Mouse (Mus musculus): ENCODE results near the gene Krt26.

Krt26 gene

DNA sequence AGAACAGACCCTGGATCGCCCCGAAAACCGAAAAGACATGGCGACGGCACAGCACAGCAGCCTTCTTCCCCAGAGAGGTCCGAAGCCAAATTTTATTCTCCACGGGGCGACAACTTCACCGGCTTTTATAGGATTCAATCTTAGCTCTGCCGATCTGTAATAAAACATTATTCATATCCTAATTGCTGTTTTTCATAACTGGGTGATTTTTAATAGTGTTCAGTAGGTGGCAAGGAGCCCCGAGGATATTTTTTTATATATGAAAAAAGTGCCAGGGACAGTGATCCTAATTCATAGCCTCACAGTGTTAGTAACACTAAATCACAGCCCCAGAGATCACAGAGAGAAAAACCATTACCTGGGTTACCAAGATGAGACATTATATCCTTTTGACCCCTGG lies at the start of gene Krt26:
TSS of gene Krt26 (minus strand) at position 101 of the 400 bp plus-strand sequence.
- DNase-seq (ENCODE audit: low spot score in 2 of 2), result no peak

DNA sequence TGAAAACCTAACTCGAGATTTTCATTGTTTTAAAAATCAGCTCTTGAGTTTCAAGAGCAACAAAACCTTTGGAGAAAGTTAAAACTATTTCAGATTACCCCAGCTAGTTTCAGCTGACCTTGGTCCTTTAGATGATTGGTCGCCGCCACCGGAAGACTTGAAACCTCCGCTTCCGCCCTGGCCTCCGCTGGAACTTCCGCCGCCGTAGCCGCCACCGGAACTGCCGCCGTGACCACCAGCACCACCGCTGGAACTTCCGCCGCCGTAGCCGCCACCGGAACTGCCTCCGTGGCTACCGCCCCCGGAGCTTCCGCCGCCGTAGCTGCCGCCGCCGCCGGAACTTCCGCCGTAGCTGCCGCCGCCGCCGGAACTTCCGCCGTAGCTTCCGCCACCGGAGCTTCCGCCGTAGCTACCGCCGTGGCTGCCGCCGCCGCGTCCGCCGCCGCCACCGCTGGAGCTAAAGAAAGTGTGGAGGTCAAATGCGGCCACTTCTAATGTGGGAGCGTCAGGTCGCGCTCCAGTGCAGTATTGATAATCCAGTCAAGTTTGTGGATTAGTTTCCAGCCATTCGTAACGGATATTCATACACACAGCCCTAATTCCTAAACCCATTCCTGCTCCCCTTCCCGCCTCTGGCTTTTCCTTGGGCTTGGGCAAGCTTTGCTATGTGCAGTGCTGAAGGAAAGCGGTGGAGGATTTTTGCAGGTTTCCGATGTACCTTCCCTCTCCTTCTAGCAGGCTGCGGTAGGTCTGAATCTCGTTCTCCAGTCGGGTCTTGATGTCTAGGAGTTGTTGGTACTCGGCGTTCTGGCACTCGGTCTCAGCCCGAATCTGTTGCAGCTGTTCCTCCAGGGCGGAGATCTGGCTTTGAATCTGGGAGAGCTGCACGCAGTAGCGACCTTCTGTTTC lies 48.3 kb upstream of the Krt26 start:
- DNase-seq (ENCODE audit: low spot score in 2 of 2), result peak; percentile 84

DNA sequence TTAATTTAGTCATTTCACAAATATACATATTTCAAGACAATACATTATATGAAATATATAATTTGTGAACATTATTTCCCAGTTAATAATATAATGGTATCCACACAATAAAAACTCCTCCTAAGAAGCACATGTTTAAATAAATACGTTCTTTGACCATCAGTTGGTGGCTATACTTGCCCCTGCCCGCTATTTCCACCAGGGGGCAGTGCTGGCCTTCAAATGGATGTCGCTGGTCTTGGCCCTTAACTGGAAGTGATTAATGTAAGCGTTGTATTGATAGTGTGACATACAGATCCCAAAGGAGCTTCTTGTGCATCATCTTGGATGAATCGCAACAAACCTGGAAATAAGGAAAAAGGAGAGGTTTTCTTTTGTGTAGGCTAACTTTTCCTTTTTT lies 41.8 kb upstream of the Krt26 start:
- DNase-seq (ENCODE audit: low spot score in 2 of 2), result peak; percentile 59 to 74

DNA sequence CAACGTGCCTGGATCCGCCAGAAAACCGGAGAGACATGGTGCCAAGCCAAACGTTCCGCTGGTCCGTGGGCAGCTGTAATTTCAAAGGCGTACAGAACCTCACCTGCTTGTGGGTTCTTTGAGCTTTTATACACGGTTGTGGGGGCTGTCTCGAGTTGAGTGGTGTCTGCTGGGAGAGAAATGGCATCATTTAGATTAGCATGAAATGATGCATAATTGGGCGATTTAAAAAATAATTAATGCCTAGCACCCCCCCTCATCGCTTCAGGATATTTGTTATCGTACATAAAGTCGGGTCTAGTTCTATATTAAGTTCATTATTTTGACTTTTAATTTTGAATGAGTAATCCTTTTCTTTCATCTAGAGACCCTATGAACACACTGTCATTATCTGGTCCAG lies 37.0 kb upstream of the Krt26 start, which contains the start of gene Krt28:
TSS of gene Krt28 (minus strand) at position 101 of the 400 bp plus-strand sequence.
- DNase-seq (ENCODE audit: low spot score in 2 of 2), result no peak

DNA sequence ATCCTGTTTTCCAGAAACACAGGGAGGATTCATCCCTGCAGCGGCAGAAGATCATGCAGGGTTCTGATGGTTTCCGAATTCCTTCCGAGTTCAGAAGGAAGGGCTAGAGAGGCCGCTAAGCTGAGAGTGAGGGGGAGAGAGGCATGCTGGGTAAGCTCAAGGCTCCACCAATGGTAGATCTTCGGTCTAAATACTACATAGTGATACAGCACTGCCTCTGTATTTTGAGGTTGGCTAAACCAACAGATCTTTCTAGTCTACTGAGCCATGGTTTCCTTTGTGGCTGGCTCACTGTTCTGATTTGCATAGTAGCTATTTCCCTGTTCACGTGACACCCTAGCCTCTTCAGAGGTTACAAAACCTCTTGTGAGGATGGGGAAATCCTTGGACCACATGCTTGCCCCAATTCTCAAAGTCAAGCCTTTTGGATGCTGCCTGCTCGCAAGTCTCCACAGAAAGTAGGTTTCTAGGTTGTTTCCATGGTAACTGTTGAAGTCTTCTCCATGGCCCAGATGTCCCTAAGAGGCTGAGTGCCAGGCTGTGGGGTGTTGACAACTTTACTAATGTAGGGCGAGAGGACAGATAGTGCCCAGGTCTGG lies 32.2 kb upstream of the Krt26 start:
- peak in 1 of 2 experiments; percentile 4 for DNase-seq (ENCODE audit: low spot score in 2 of 2)

DNA sequence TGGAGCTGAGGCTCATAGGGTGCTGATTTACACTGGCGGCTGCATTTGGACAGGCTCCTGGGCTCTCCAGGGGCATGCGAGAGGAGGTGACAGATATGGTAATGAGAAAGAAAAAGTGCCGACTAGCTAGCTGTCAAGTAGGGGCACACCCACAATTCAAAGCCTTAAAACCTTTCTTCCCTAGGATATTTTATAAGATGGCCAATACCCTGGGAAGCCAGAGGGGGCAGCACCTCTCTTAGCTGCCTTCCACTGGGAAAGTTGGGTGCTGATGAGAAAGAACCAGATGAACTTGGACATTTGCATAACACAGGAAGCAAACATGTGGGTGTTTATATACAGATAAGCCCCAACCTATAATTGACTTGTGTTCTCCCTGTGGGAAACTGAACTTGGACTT lies 31.5 kb upstream of the Krt26 start:
- no peak for DNase-seq (ENCODE audit: low spot score in 2 of 2)

DNA sequence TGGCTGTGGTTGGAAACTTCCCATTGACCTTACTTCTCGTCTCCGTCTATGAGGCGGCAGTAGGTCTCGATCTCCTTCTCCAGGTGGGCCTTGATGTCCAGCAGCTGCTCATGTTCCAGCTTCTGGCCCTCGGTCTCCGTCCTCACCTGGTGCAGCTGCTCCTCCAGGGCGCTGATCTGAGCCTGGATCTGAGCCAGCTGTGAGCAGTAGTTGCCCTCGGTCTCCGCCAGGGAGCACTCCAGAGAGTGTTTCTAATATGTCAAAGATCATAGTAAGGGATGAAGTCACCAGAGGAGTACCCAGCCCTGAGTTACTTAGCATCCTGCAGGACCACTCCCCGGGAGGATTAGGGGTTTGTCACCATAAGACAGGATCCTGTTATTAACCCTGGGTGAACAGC lies 29.0 kb upstream of the Krt26 start:
- DNase-seq (ENCODE audit: low spot score in 2 of 2), result no peak

DNA sequence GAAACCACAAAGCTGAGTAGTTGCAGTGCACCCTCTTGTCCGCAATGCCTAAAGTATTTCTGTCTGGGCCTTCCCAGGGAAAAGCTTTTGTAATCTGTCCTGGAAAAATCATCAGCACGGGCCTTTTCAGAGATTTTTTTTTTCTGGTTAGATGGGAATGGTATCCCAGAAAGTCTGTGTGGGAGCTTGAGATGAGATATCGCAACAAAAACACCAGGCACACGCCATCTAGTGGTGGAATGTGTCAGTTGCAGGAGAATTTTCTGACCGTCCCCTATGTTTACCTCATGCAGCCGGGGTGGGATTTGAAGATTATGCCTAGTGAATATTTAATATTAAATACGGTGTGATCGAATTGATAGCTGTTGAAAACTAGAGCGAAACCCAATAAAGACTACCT lies 26.6 kb upstream of the Krt26 start:
- DNase-seq (ENCODE audit: low spot score in 2 of 2), result peak in 1 of 2 experiments; percentile 17

DNA sequence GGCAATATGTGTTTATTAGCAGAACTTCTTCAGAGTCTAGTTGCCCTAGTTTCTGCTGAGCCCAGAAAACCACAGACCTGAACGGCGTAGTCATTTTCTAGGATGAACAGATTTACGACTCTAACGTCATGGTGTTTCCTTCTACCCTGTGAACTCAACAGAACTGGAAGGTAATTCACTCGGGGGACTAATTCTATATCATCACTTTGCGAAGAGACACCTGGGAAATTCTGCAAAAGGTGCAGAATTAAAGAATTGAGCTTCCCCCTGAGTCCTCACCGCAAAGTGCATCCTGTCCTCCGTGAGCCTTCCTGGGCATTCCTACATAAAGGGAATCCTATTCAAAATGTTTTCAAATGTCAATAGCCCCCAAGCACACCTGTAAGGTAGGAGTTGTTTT lies 23.7 kb upstream of the Krt26 start:
- DNase-seq (ENCODE audit: low spot score in 2 of 2), result no peak

DNA sequence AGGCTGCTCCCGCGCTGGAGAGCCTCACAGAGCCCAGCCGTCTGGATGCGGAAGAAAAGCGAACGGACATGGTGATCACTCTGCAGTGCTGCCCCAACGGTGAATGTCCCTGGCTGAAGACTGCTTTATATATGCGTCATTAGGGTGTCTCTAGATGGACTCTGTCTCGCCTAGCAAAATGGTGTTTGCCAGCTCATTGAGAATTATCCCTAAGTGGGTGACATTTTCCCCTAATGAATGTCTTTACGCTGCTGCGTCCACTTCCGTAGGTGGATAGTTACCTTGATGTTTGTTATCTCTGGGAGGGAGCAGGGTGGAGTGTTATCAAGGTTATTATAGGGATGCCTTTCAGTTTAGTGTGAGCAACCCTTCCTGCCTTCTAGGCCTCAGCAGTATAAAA lies 13.2 kb upstream of the Krt26 start, which contains the start of gene Krt27:
TSS of gene Krt27 (minus strand) at position 101 of the 400 bp plus-strand sequence.
- no peak for DNase-seq (ENCODE audit: low spot score in 2 of 2)

DNA sequence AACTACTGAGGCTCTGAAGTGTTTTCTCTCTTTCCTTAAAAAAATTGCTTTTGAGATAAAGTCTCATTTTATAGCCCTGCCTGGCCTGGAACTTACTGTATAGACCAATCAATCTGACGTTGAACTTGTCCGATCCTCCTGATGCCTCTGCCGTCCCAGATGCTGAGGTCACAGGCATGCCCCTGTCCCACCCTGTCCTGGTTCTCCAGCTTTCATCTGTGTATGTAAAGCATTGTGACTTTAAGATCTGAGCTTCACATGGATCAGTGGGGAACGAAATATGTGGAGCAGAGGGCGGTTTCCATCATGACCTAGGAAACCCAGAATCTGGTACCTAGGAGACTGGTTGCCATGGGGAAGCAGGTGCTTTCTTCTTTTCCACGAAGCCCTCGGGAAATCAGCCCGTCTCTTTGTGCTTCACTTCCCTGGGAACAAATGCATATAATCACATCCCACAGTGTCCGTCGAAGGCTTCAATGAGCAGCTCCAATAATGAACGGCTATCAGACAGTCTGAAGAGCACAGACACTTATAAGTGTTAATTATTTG lies 1.6 kb upstream of the Krt26 start:
- DNase-seq (ENCODE audit: low spot score in 2 of 2), result no peak

DNA sequence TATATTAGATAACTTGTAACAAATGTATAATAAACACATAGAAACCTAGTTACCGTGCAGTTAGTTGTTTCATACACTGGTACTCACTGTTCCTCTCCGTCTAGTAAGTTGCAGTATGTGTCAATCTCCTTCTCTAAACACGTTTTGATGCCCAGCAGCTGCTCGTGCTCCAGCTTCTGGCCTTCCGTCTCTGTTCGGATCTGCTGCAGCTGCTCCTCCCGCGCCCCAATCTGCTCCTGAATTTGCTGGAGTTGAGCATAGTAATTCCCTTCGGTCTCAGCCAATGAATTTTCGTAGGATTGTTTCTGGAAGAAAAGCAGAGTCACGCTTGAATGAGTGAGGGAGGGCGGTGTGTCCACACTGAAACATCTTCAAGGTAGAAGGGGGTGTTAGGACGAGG lies 4.3 kb downstream of the Krt26 start:
- no peak for DNase-seq (ENCODE audit: low spot score in 2 of 2)

DNA sequence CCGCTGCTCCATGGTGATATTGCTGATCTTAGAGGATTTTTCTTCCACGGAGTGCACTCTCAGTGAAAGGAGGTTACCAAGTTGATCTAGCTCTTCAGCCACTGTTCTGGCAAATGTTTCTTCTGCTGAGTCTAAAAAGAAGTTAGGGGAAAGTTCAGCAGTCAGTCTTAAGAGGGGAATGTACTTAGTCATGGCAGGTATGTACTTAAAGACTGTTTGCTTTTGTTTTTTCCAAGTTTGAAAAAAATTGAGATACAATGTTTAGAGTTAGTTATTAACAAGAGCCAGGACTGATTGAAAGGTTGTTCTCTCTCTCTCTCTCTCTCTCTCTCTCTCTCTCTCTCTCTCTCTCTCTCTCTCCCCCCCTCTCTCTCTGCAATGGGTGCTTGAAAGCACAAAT lies 8.1 kb downstream of the Krt26 start:
- DNase-seq (ENCODE audit: low spot score in 2 of 2), result no peak

DNA sequence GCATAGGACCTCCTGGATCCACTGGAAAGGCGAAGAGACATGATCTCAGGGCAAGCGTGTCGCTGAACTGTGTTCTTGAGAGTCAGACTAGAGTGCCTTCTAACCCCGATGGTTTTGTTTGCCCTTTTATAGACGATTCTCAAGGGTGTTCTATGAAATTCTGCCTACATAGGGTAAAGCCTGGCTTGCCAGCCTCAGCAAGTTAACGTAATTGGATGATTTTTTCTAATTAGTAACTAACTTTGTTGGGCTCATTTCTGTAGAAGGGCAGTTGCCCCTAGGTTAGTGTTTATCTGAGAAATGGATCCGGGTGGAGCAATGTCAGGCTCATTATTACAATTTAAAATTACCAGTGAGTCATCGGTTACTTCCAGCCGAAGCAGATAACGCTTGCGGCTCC lies 14.9 kb downstream of the Krt26 start, which contains the start of gene Krt25:
TSS of gene Krt25 (minus strand) at position 101 of the 400 bp plus-strand sequence.
- DNase-seq (ENCODE audit: low spot score in 2 of 2), result no peak

DNA sequence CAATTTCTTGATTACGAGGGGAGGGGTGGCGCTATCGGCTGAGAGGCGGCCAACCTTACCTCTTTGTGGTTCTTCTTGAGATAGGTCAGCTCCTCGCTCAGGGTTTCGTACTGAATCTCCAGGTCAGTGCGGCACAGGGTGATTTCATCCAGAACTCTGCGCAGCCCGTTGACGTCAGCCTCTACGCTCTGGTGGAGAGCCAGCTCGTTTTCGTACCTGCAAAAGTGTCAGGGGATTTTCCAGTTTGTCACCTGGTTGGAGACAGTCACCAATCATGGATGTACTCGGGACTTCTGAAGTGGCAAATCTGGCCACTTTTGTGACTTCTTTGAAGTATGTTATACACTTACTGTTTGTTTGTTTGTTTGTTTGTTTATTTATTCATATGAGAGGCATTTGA lies 16.7 kb downstream of the Krt26 start:
- DNase-seq (ENCODE audit: low spot score in 2 of 2), result no peak

DNA sequence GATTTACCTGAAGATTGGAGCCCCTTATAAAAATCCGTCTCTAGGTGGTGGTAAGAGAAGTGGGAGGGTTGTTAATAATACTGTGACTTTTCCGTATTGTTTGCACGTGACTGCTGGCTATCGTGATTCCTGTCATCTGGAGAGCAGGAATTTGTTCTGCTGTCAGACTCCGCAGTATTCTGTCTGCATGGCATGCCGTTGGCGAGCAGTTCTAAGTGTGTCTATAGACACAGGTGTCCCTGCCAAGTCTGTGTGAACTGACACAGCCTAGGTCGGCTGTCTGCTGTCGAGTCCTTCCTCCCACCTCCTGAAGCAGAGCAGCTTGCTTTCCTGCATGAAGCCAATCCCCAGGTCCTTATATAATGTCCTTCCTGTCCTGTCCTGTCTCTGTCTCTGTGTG lies 18.6 kb downstream of the Krt26 start:
- no peak for DNase-seq (ENCODE audit: low spot score in 2 of 2)

DNA sequence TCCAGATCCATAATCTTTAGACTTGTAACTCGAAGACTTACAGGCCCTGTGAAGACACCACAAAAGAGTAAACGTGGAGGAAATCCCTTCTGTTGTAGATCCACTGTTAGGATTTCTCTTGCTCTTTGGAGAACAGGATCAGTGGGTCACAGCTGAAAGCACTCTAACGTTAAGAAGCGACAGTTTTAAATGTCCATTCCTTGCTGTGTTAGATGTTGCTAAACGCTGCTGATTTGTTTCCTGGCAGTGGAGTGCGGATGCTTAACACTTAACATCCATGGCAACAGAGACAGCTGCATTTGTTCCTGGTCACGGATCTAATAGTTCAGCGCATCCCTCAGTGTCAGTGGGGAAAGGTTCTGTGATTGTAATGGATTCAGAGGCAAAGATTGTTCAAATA lies 21.2 kb downstream of the Krt26 start:
- no peak for DNase-seq (ENCODE audit: low spot score in 2 of 2)

DNA sequence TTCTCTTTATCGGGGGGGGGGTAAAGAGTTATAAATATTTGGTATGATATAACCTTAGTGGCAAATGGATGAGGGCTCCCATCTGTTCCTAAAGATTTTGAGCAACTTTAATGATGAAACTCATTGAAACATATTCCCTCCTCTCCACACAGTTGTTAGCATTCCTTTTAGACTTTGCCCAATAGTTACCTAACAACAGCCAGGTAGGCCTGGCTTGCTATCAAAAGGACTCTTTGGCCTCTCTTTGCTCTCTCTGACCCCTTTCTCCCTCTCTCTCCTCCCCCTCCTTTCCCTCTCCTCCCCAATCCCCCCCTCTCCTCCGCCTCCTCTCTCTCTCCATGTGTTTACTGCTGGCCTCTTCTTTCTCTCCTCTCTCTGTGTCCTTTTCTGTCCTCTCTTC lies 23.2 kb downstream of the Krt26 start:
- no peak for DNase-seq (ENCODE audit: low spot score in 2 of 2)

DNA sequence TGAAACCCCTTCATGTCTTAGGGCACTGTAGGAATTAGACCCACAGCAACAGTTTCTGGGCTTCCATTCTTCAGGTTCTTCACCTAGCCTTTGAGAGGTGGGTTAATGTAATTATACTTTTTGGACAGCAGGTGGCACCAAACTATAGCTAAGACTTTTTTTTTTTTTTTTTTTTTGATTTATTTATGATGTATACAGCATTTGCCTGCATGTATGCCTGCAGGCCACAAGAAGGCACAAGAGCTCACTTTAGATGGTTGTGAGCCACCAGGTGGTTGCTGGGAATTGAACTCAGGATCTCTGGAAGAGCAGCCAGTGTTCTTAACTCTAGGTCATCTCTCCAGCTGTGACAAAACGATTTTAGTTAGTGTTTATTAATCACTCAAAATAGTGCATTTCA lies 26.9 kb downstream of the Krt26 start:
- peak; percentile 9 to 15 for DNase-seq (ENCODE audit: low spot score in 2 of 2)

DNA sequence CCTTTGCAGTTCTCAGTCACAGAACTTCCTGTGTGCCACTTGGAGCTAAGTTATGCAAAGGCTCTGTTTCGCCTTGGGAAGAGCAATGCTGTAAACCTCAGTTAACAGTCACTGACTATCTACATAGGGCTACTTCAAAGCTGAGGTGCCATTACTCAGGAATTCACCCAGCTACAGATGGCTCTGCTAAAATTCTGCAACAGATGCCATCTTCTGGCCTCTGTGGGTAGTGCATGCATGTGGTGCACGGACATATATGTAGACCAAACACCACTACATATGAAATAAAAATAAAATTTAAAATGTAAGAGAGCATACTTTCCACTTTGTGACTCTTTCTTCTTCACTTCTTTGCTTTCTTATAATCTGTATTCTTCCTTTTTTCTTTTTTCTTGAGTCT lies 30.2 kb downstream of the Krt26 start:
- DNase-seq (ENCODE audit: low spot score in 2 of 2), result peak; percentile 30 to 69

DNA sequence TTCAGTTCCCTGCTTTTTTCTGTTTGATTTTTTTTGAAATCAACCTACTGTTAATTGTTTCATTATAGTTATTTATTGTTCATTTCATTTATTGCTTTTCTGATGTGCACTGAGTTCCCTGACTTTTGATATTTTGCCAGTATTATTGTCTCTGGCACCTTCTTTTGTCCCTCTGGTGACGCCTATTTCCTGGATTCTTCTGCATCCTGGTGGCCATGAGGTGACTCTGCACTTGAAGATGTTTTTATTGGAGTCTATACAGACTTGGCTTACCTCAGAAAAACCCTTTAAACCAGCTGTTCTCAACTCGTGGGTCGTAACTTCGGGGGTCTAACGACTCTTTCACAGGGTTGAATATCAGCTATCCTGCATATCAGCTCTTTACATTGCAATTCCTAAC lies 42.7 kb downstream of the Krt26 start:
- no peak for DNase-seq (ENCODE audit: low spot score in 2 of 2)

DNA sequence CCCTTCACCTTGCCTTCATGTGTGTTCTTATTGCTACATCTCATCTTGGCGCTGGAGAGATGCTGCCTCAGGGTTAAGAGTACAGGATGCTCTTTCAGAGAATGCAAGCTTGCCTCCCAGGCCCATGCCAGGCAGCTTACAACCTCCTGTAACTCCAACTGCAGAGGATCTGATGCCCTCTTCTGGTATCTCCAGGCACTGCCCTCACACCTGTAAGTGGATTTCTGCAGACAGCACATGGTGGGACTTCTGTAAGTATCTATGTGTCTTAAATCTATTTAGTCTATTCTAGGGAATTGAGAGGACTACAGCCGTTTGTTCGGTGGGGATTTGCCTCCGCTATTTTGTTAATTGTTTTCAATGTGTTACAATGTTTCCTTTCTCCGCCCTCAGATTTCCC lies 44.9 kb downstream of the Krt26 start:
- DNase-seq (ENCODE audit: low spot score in 2 of 2), result peak in 1 of 2 experiments; percentile 44

DNA sequence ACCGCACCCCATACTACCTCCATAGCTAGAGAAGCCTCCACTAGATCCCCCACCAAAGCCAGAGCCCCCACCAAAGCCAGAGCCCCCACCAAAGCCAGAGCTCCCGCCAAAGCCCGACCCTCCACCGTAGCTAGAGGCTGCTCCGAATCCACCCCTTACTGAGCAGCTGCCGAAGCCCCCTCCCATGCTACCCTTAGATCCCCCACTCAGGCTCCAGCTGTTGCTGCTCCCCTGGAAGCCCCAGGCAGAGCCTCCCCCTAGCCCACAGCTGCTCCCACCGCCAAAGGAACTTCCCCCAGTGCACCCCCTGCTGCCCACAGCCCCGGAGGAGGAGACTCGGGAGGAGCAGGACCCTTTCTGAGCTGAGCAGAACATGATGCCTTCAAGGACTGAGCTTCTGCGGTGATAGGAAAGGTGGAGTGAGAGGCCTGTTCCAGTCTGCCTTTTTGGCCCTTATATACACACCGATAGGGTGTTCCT lies 52.9 kb downstream of the Krt26 start, which contains the start of gene Krt24:
TSS of gene Krt24 (minus strand) at position 430 of the 480 bp plus-strand sequence.
- no peak for DNase-seq (ENCODE audit: low spot score in 2 of 2)
